Mouse (Mus musculus): Measurements from ENCODE around the gene Mical3. TPM values are rescaled to one million over a fixed set of nuclear protein-coding genes. Genes with fewer than 3 reads are reported as not detected.

Mical3 gene
- total RNA-seq, 1 experiment: 30.0 TPM

- Histone ChIP-seq H3K9me3 (ENCODE audit: control insufficient read depth, insufficient read depth, low read depth, low read length) (no peaks in the 10 kb centered on the region), H3K4me3 (ENCODE audit: insufficient read depth in 1 of 2, low read depth in 1 of 2, low read length in 2 of 2, poor library complexity in 1 of 2, severe bottlenecking in 1 of 2) (no peak overlapping the region), H3K27ac (ENCODE audit: insufficient read depth, low read depth, low read length, poor library complexity, severe bottlenecking) (no peak overlapping the region), H3K9ac (ENCODE audit: insufficient read depth, low read depth, low read length, poor library complexity, severe bottlenecking) (no peak overlapping the region), H3K36me3 (ENCODE audit: control insufficient read depth, insufficient read depth, low read length, poor library complexity, severe bottlenecking) (peaks cover 4% of the 10 kb centered on the region; the same call in 1 of the 2 replicates), H3K4me1 (ENCODE audit: control insufficient read depth in 2 of 2, insufficient read depth in 2 of 2, low read length in 2 of 2, poor library complexity in 1 of 2) (peaks cover 3 to 21% of the 10 kb centered on the region in 2 experiments; a peak in 3 of 4 replicates)
- no peak for TF ChIP-seq HCFC1 (IDR thresholded peaks at IDR 0.05; ENCODE audit: borderline replicate concordance, insufficient read depth, low read length)
- no peak for TF ChIP-seq CHD2 (IDR thresholded peaks at IDR 0.05; ENCODE audit: low read depth, low read length)
- no peak for TF ChIP-seq ZNF384 (IDR thresholded peaks at IDR 0.05; ENCODE audit: low read depth, low read length)
- TF ChIP-seq ZC3H11A (IDR thresholded peaks at IDR 0.05; ENCODE audit: borderline replicate concordance, low read depth, low read length): no peak
- no peak for TF ChIP-seq MAFK (IDR thresholded peaks at IDR 0.05; ENCODE audit: insufficient read depth, low read depth, low read length)
- in situ Hi-C loops (cut with MboI; ENCODE audit: low sequenced_read_pairs in 2 of 2, unreplicated experiment in 2 of 2): no loop called here
- DNase-seq (ENCODE audit: low read depth, low spot score): no peak
Measured at GRCm38 (mm10) chr6:120976991-120977390, 153.8 kb downstream of the Mical3 start.

- in situ Hi-C loops (cut with MboI; ENCODE audit: low sequenced_read_pairs in 2 of 2, unreplicated experiment in 2 of 2): no loop called here
- Histone ChIP-seq H3K27ac (ENCODE audit: insufficient read depth, low read depth, low read length, poor library complexity, severe bottlenecking) (no peak overlapping the region), H3K9me3 (ENCODE audit: control insufficient read depth, insufficient read depth, low read depth, low read length) (no peaks in the 10 kb centered on the region), H3K36me3 (ENCODE audit: control insufficient read depth, insufficient read depth, low read length, poor library complexity, severe bottlenecking) (peaks cover 4% of the 10 kb centered on the region; the same call in 1 of the 2 replicates), H3K9ac (ENCODE audit: insufficient read depth, low read depth, low read length, poor library complexity, severe bottlenecking) (no peak overlapping the region), H3K4me3 (ENCODE audit: insufficient read depth in 1 of 2, low read depth in 1 of 2, low read length in 2 of 2, poor library complexity in 1 of 2, severe bottlenecking in 1 of 2) (no peak overlapping the region), H3K4me1 (ENCODE audit: control insufficient read depth in 2 of 2, insufficient read depth in 2 of 2, low read length in 2 of 2, poor library complexity in 1 of 2) (peaks cover 0 to 21% of the 10 kb centered on the region in 2 experiments; a peak in 3 of 4 replicates)
- no peak for DNase-seq (ENCODE audit: low read depth, low spot score)
- no peak for TF ChIP-seq MAFK (IDR thresholded peaks at IDR 0.05; ENCODE audit: insufficient read depth, low read depth, low read length)
- TF ChIP-seq CHD2 (IDR thresholded peaks at IDR 0.05; ENCODE audit: low read depth, low read length): no peak
- TF ChIP-seq HCFC1 (IDR thresholded peaks at IDR 0.05; ENCODE audit: borderline replicate concordance, insufficient read depth, low read length): no peak
- no peak for TF ChIP-seq ZC3H11A (IDR thresholded peaks at IDR 0.05; ENCODE audit: borderline replicate concordance, low read depth, low read length)
- TF ChIP-seq ZNF384 (IDR thresholded peaks at IDR 0.05; ENCODE audit: low read depth, low read length): no peak
Measured at GRCm38 (mm10) chr6:120976097-120976496, 154.7 kb downstream of the Mical3 start.

- TF ChIP-seq CHD2 (IDR thresholded peaks at IDR 0.05; ENCODE audit: low read depth, low read length): no peak
- peak; percentile 94 for TF ChIP-seq ZC3H11A (IDR thresholded peaks at IDR 0.05; ENCODE audit: borderline replicate concordance, low read depth, low read length)
- no peak overlapping the region; the same call in 1 of the 2 replicates for H3K27ac ChIP-seq (ENCODE audit: insufficient read depth, low read depth, low read length, poor library complexity, severe bottlenecking)
- in situ Hi-C loops (cut with MboI; ENCODE audit: low sequenced_read_pairs in 2 of 2, unreplicated experiment in 2 of 2): no loop called here
- peaks cover 2% of the 10 kb centered on the region; the same call in 1 of the 2 replicates for H3K36me3 ChIP-seq (ENCODE audit: control insufficient read depth, insufficient read depth, low read length, poor library complexity, severe bottlenecking)
- H3K4me1 ChIP-seq (ENCODE audit: control insufficient read depth in 2 of 2, insufficient read depth in 2 of 2, low read length in 2 of 2, poor library complexity in 1 of 2): peaks cover 0 to 5% of the 10 kb centered on the region in 2 experiments; a peak in 2 of 4 replicates
- no peak overlapping the region for H3K9ac ChIP-seq (ENCODE audit: insufficient read depth, low read depth, low read length, poor library complexity, severe bottlenecking)
- DNase-seq (ENCODE audit: low read depth, low spot score): peak; percentile 77
- H3K9me3 ChIP-seq (ENCODE audit: control insufficient read depth, insufficient read depth, low read depth, low read length): no peaks in the 10 kb centered on the region
- no peak overlapping the region for H3K4me3 ChIP-seq (ENCODE audit: insufficient read depth in 1 of 2, low read depth in 1 of 2, low read length in 2 of 2, poor library complexity in 1 of 2, severe bottlenecking in 1 of 2)
Measured at GRCm38 (mm10) chr6:120971797-120972590, 158.8 kb downstream of the Mical3 start.

- H3K4me3 ChIP-seq (ENCODE audit: insufficient read depth in 1 of 2, low read depth in 1 of 2, low read length in 2 of 2, poor library complexity in 1 of 2, severe bottlenecking in 1 of 2): no peak overlapping the region
- no peak overlapping the region for H3K27ac ChIP-seq (ENCODE audit: insufficient read depth, low read depth, low read length, poor library complexity, severe bottlenecking)
- in situ Hi-C loops (cut with MboI; ENCODE audit: low sequenced_read_pairs in 2 of 2, unreplicated experiment in 2 of 2): no loop called here
- H3K9ac ChIP-seq (ENCODE audit: insufficient read depth, low read depth, low read length, poor library complexity, severe bottlenecking): no peak overlapping the region
- TF ChIP-seq MAFK (IDR thresholded peaks at IDR 0.05; ENCODE audit: insufficient read depth, low read depth, low read length) (no peak), CHD2 (IDR thresholded peaks at IDR 0.05; ENCODE audit: low read depth, low read length) (no peak), ZC3H11A (IDR thresholded peaks at IDR 0.05; ENCODE audit: borderline replicate concordance, low read depth, low read length) (no peak), ZNF384 (IDR thresholded peaks at IDR 0.05; ENCODE audit: low read depth, low read length) (no peak), HCFC1 (IDR thresholded peaks at IDR 0.05; ENCODE audit: borderline replicate concordance, insufficient read depth, low read length) (no peak)
- DNase-seq (ENCODE audit: low read depth, low spot score): no peak
- peaks cover 2% of the 10 kb centered on the region; the same call in 1 of the 2 replicates for H3K36me3 ChIP-seq (ENCODE audit: control insufficient read depth, insufficient read depth, low read length, poor library complexity, severe bottlenecking)
- H3K9me3 ChIP-seq (ENCODE audit: control insufficient read depth, insufficient read depth, low read depth, low read length): no peaks in the 10 kb centered on the region
- H3K4me1 ChIP-seq (ENCODE audit: control insufficient read depth in 2 of 2, insufficient read depth in 2 of 2, low read length in 2 of 2, poor library complexity in 1 of 2): no peaks in the 10 kb centered on the region
Measured at GRCm38 (mm10) chr6:120970939-120971796, 159.6 kb downstream of the Mical3 start.

Data from ES-E14 (cell line).